Mouse (Mus musculus) cerebellum, adult 2 months (tissue): ENCODE measurements around the gene Samd4.

Experiments
- CTCF ChIP-seq: fragments of 200-500 bp; IDR thresholded peaks from 2 replicates; pipeline ENCODE4 v1.5.1; 2011; ENCODE audit warnings: low read depth, mild to moderate bottlenecking, control low read depth, low read length, moderate library complexity, borderline replicate concordance; ENCODE audit not compliant: insufficient read depth
- POLR2A ChIP-seq: fragments of 200-500 bp; IDR thresholded peaks from 2 replicates; pipeline ENCODE4 v1.6.1; 2011; ENCODE audit warnings: low read length, control low read depth, borderline replicate concordance; ENCODE audit not compliant: insufficient read depth

GRCm38 (mm10) chr14:46853677-46854076 is 29.0 kb upstream of the Samd4 start:
- no peak for TF ChIP-seq CTCF
- TF ChIP-seq POLR2A = no peak
